Mouse (Mus musculus) layer of hippocampus, adult 6 months (tissue): Measurements from ENCODE around the gene Tnfsf14. TPM values are rescaled to one million over a fixed set of nuclear protein-coding genes. Genes with fewer than 3 reads are reported as not detected.

Experiments used
- long read RNA-seq, 2 experiments: library from polyadenylated mRNA; unstranded; transcript quantifications; one replicate each; pipeline ENCODE4 v2.0.0; 2019 to 2020
- microRNA-seq: library from miRNA; unstranded; fragments of <30 nt; microRNA quantifications from one replicate; pipeline ENCODE4 v1.2.0, GENCODE M21; 2020
- polyA plus RNA-seq: library from polyadenylated mRNA; unstranded; fragments of <200 nt; fragmentation: Nextera tagmentation; gene quantifications from 2 replicates; pipeline ENCODE4 v1.2.3, GENCODE M21; 2021

Tnfsf14 gene
- polyA plus RNA-seq: not detected in 2 replicates
- long read RNA-seq, experiment 1: 0 reads
- long read RNA-seq, experiment 2: 0 reads

DNA sequence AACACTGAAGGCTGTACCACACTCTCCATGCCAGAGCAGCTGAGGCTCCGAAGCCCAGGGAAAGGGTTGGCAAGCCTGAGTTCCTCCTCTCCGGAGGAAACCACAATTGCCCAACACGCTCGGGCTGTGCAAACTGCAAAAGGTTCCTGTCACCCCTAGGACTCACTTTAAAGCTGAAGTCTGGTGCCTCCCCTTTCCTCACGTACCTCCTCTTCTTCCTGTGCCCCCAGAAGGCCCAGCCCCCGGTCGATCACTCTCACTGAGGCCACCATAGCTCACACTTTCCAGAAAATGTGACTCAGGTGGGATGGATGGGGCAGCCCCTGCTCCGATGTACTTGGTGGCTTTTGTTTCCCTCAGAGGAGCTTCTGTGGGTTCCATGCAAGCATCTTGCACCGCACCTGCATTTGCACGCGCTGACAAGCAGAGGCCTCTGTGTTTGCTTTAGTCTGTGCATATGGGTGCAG lies at the start of gene Tnfsf14:
TSS of gene Tnfsf14 (minus strand) at position 137 of the 467 bp plus-strand sequence.

DNA sequence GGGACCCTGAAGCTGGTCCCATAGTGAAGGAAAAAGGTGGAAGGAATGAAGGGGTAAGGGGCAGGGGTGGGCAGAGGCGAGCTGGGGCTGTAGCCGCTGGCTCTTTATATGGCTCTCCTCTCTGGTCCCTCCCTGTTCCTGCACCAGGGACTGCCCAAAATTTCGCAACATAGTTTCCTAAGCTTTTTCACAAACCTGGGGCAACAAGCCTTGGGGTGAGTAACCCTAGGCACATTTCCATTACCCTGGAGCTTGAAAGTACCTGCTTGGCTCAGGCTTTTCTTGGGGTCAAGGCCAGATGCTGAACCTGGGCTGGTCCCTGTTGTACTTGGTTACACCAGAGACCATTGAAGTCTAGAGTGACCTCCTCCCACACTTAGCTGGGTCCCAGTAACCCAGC lies 34.0 kb upstream of the Tnfsf14 start, which contains the start of gene C3:
TSS of gene C3 (minus strand) at position 123 of the 400 bp plus-strand sequence.

DNA sequence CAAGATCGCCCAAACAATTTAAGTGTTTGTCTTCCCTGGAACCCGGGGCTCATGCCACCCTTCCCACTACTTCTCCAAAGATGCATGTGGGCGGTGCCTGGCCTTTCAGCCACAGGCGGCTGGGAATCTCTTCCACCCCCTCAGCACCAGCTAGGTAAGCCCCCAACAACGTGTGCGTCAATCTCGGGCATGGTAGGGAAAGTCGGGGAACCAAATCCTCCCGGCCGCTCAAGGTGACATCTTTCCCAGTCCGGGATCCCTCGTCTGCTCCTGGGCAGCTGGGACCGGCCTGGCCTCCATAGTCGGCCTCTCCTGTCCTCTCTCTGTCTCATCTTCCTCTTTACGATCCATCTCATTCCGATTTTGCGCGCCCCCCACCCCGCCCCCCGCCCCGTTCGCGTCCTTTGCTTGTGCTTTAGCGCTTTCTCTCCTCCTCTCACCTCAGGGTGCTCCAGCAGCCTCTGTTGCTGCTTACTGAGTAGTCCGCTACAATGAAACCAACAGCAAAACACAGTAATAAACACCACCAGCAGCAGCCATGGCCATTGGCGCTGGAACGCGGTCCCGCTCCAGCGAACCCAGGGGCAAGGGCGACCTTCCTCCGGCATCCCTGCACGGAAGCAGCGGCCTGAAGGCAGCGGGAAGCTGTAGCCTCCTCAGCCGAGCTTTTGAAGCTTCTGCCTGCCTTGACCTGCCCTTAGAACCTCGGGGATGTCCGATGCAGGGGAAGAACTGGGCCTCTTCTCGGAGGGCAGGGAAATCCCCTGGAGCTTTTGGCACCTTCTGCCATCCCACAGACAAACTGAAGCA lies 44.8 kb downstream of the Tnfsf14 start, which contains the start of gene Cd70:
TSS of gene Cd70 (minus strand) at position 784 of the 810 bp plus-strand sequence.

Small RNA genes within 50 kb of the gene (microRNA-seq; reads per million reads assigned to microRNA genes)
- gene Mir6978: not detected

Other genes starting within 250 kb of the Tnfsf14 start
- gene Acer1, start 212.1 kb downstream of the Tnfsf14 start, polyA plus RNA-seq: not detected in 2 replicates
- gene Clpp, start 203.9 kb downstream of the Tnfsf14 start, polyA plus RNA-seq: 228 and 229 TPM in 2 replicates
- gene Alkbh7, start 196.8 kb downstream of the Tnfsf14 start, polyA plus RNA-seq: 58.9 and 60.0 TPM in 2 replicates
- not detected in 2 replicates for gene Pspn, start 194.2 kb downstream of the Tnfsf14 start, polyA plus RNA-seq
- gene Gtf2f1, start 182.9 kb downstream of the Tnfsf14 start, polyA plus RNA-seq: 70.4 and 72.9 TPM in 2 replicates
- gene Gm17949, start 182.7 kb downstream of the Tnfsf14 start, polyA plus RNA-seq: 0.15 TPM in 1 of 2 replicates, not detected in the other
- gene Khsrp, start 162.7 kb downstream of the Tnfsf14 start, polyA plus RNA-seq: 3.2 and 3.4 TPM in 2 replicates
- not detected in 2 replicates for gene Slc25a41, start 152.5 kb downstream of the Tnfsf14 start, polyA plus RNA-seq
- gene Crb3, start 135.1 kb downstream of the Tnfsf14 start, polyA plus RNA-seq: 1.5 and 8.4 TPM in 2 replicates
- gene Slc25a23, start 134.3 kb downstream of the Tnfsf14 start, polyA plus RNA-seq: 37.6 and 49.0 TPM in 2 replicates
- gene Dennd1c, start 115.7 kb downstream of the Tnfsf14 start, polyA plus RNA-seq: 0.68 and 1.0 TPM in 2 replicates
- gene Tubb4a, start 106.4 kb downstream of the Tnfsf14 start, polyA plus RNA-seq: 597 and 759 TPM in 2 replicates
- 0.63 and 1.1 TPM in 2 replicates for gene Tnfsf9, start 88.9 kb downstream of the Tnfsf14 start, polyA plus RNA-seq
- 0.46 and 0.78 TPM in 2 replicates for gene Cd70, start 44.4 kb downstream of the Tnfsf14 start, polyA plus RNA-seq
- 0.72 and 1.1 TPM in 2 replicates for gene C3, start 34.0 kb upstream of the Tnfsf14 start, polyA plus RNA-seq
- 22.7 and 26.0 TPM in 2 replicates for gene Gpr108, start 54.3 kb upstream of the Tnfsf14 start, polyA plus RNA-seq
- gene Trip10, start 55.3 kb upstream of the Tnfsf14 start, polyA plus RNA-seq: 3.2 and 4.0 TPM in 2 replicates
- 1.7 and 2.0 TPM in 2 replicates for gene Vav1, start 84.9 kb upstream of the Tnfsf14 start, polyA plus RNA-seq
- 4.6 and 8.5 TPM in 2 replicates for gene Adgre1, start 164.5 kb upstream of the Tnfsf14 start, polyA plus RNA-seq